Mouse (Mus musculus) lung, embryonic 16.5 days (tissue): Measurements from ENCODE around the gene F3. TPM values are rescaled to one million over a fixed set of nuclear protein-coding genes. Genes with fewer than 3 reads are reported as not detected.

ENCODE experiments used
- ATAC-seq: fragments of 200-750 bp; cut with Nextera tagmentation; 2 replicates; pipeline ENCODE4 v1.8.0; 2017; ENCODE audit warnings: low read depth, mild to moderate bottlenecking, moderate library complexity
- H3K27ac ChIP-seq: fragments of 300-500 bp; sonication (generic); 2 replicates; pipeline ENCODE4 v1.5.1; 2014; ENCODE audit warnings: mild to moderate bottlenecking, control low read depth, low read length
- H3K27me3 ChIP-seq: fragments of 300-500 bp; sonication (generic); 2 replicates; pipeline ENCODE4 v1.6.1; 2014; ENCODE audit warnings: low read depth, low read length, mixed read lengths; ENCODE audit not compliant: control insufficient read depth, insufficient read depth
- H3K36me3 ChIP-seq: fragments of 300-500 bp; sonication (generic); 2 replicates; pipeline ENCODE4 v1.6.1; 2014; ENCODE audit warnings: low read length; ENCODE audit not compliant: control insufficient read depth, insufficient read depth
- H3K4me1 ChIP-seq: fragments of 300-500 bp; sonication (generic); replicated peaks from 2 replicates; pipeline ENCODE4 v1.6.1; 2014; ENCODE audit warnings: low read length, mixed read lengths; ENCODE audit not compliant: control insufficient read depth, insufficient read depth
- H3K4me2 ChIP-seq: fragments of 300-500 bp; sonication (generic); 2 replicates; pipeline ENCODE4 v1.6.1; 2014; ENCODE audit warnings: low read depth, low read length, control low read depth
- H3K4me3 ChIP-seq: fragments of 300-500 bp; sonication (generic); 2 replicates; pipeline ENCODE4 v1.5.1; 2014; ENCODE audit warnings: mild to moderate bottlenecking, low read length, control low read depth
- H3K9ac ChIP-seq: fragments of 300-500 bp; sonication (generic); 2 replicates; pipeline ENCODE4 v1.6.1; 2014; ENCODE audit warnings: low read length, control low read depth
- H3K9me3 ChIP-seq: fragments of 300-500 bp; sonication (generic); 2 replicates; pipeline ENCODE4 v1.6.1; 2016; ENCODE audit warnings: low read length; ENCODE audit not compliant: control insufficient read depth
- WGBS: fragments of 180-500 bp; shearing (Covaris S2); extraction: QIAGEN DNeasy Blood & Tissue Kit; methylation state at CpG from one replicate; pipeline ENCODE4 v1.1.7; 2014; 5-methylcytosine and 5-hydroxymethylcytosine counted together
- polyA plus RNA-seq: library from polyadenylated mRNA; unstranded; fragments of >200 nt; fragmentation: Nextera tagmentation; extraction: Ambion mirVana; gene quantifications from 2 replicates; pipeline ENCODE4 v1.2.1, GENCODE M21; 2015

F3 gene
- polyA plus RNA-seq, 1 experiment from 2014 or later = 30.5 TPM

DNA sequence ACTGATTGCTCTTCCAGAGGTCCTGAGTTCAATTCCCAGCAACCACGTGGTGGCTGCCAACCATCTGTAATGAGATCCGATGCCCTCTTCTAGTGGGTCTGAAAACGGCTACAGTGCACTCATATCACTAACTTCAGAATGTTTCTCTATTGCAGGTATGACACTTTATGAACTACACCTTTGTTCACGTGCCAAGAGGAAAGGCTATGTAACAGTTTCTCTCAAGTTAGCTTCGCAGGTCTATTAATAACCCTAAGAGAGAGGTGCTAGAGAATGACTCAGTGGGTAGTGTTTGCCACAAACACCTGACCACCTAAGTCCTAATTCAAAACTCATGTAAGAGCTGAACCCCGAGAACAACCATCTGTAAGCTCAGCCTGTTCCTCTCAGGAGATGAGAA lies 59.7 kb downstream of the F3 start:
- peaks cover 6% of the 10 kb centered on the region; the same call in 1 of the 2 replicates for H3K36me3 ChIP-seq
- H3K4me1 ChIP-seq = no peaks in the 10 kb centered on the region
- H3K27ac ChIP-seq = no peak overlapping the region
- no peak overlapping the region for H3K4me3 ChIP-seq
- H3K4me2 ChIP-seq = no peak overlapping the region
- no peaks in the 10 kb centered on the region for H3K27me3 ChIP-seq
- 0 out of 2 replicates have a peak, but pooled peaks have one; percentile 31 for ATAC-seq
- WGBS = 60% methylated on average over 6 of the region's 6 CpGs
- no peak overlapping the region for H3K9ac ChIP-seq
- H3K9me3 ChIP-seq = no peaks in the 10 kb centered on the region

Other genes starting within 250 kb of the F3 start
- 24.4 and 28.1 TPM in 2 replicates for gene Slc44a3, start 191.1 kb upstream of the F3 start, polyA plus RNA-seq
- not detected in 2 replicates for gene 4930432M17Rik, start 52.8 kb upstream of the F3 start, polyA plus RNA-seq
- 84.8 and 87.2 TPM in 2 replicates for gene Abcd3, start 91.8 kb downstream of the F3 start, polyA plus RNA-seq
- gene Arhgap29, start 229.0 kb downstream of the F3 start, polyA plus RNA-seq = 64.6 and 65.6 TPM in 2 replicates